Mouse (Mus musculus) olfactory bulb, adult 2 months (tissue): Measurements from ENCODE around the gene Tnks1bp1. TPM values are rescaled to one million over a fixed set of nuclear protein-coding genes. Genes with fewer than 3 reads are reported as not detected.

Source experiments
- H3K27ac ChIP-seq: fragments of 200-500 bp; 2 replicates; pipeline ENCODE4 v1.5.1; 2012; ENCODE audit warnings: low read depth, low read length; ENCODE audit not compliant: insufficient read depth
- H3K4me1 ChIP-seq: fragments of 200-500 bp; 2 replicates; pipeline ENCODE4 v1.6.1; 2012; ENCODE audit warnings: low read length; ENCODE audit not compliant: control insufficient read depth, insufficient read depth
- H3K4me3 ChIP-seq: fragments of 200-500 bp; 2 replicates; pipeline ENCODE4 v1.5.1; 2012; ENCODE audit warnings: mild to moderate bottlenecking, low read depth, low read length, moderate library complexity; ENCODE audit not compliant: insufficient read depth
- CTCF ChIP-seq: fragments of 200-500 bp; IDR thresholded peaks from 2 replicates; pipeline ENCODE4 v1.5.1; 2012; ENCODE audit warnings: low read depth, mild to moderate bottlenecking, low read length, moderate library complexity; ENCODE audit not compliant: insufficient read depth
- POLR2A ChIP-seq: fragments of 200-500 bp; IDR thresholded peaks from 2 replicates; pipeline ENCODE4 v1.6.1; 2012; ENCODE audit warnings: mild to moderate bottlenecking, low read depth, low read length, moderate library complexity; ENCODE audit not compliant: insufficient read depth
- WGBS: fragments of 180-500 bp; shearing (Covaris S2); methylation state at CpG from one replicate; pipeline ENCODE4 v1.1.7; 2018; 5-methylcytosine and 5-hydroxymethylcytosine counted together
- polyA plus RNA-seq: library from polyadenylated mRNA; stranded (reverse); fragments of >200 nt; gene quantifications from 2 replicates; pipeline ENCODE4 v1.2.4, GENCODE M21; 2012; ENCODE audit warnings: low replicate concordance; ENCODE audit not compliant: missing spikeins, insufficient read depth, insufficient read length

Tnks1bp1 gene
- polyA plus RNA-seq, 1 experiment = not detected

- no peak overlapping the region for H3K27ac ChIP-seq
- TF ChIP-seq CTCF = no peak
- TF ChIP-seq POLR2A = no peak
Measured at GRCm38 (mm10) chr2:85098014-85098413, 50.2 kb downstream of the Tnks1bp1 start.

GRCm38 (mm10) chr2:85098824-85099511, 51.1 kb downstream of the Tnks1bp1 start:
- Histone ChIP-seq H3K4me3 (no peak overlapping the region), H3K27ac (no peak overlapping the region), H3K4me1 (no peaks in the 10 kb centered on the region)
- WGBS = 76% methylated on average over 7 of the region's 7 CpGs
- TF ChIP-seq POLR2A = no peak
- no peak for TF ChIP-seq CTCF

More at GRCm38 (mm10) chr2:85098014-85098413, 50.2 kb downstream of the Tnks1bp1 start:
- H3K4me1 ChIP-seq = no peaks in the 10 kb centered on the region
- 97% methylated on average over 2 of the region's 2 CpGs for WGBS
- H3K4me3 ChIP-seq = no peak overlapping the region

- TF ChIP-seq POLR2A (no peak), CTCF (no peak)
- no peak overlapping the region for H3K27ac ChIP-seq
- 84% methylated on average over 8 of the region's 8 CpGs for WGBS
- no peak overlapping the region for H3K4me3 ChIP-seq
- no peaks in the 10 kb centered on the region for H3K4me1 ChIP-seq
Measured at GRCm38 (mm10) chr2:85103201-85103600, 55.4 kb downstream of the Tnks1bp1 start.

GRCm38 (mm10) chr2:85105426-85106013, 57.7 kb downstream of the Tnks1bp1 start:
- Histone ChIP-seq H3K4me1 (peaks cover 1% of the 10 kb centered on the region), H3K27ac (no peak overlapping the region), H3K4me3 (no peak overlapping the region)
- 89% methylated on average over 11 of the region's 11 CpGs for WGBS
- TF ChIP-seq POLR2A (no peak), CTCF (no peak)

- TF ChIP-seq CTCF = no peak
- TF ChIP-seq POLR2A = no peak
- H3K27ac ChIP-seq = no peak overlapping the region
- no peak overlapping the region for H3K4me3 ChIP-seq
- WGBS = 67% methylated on average over 7 of the region's 7 CpGs
- H3K4me1 ChIP-seq = peaks cover 3% of the 10 kb centered on the region
Measured at GRCm38 (mm10) chr2:85106068-85106790, 58.4 kb downstream of the Tnks1bp1 start.

- Histone ChIP-seq H3K4me1 (peaks cover 3% of the 10 kb centered on the region), H3K27ac (no peak overlapping the region), H3K4me3 (no peak overlapping the region)
- no peak for TF ChIP-seq POLR2A
- TF ChIP-seq CTCF = no peak
- 76% methylated on average over 4 of the region's 4 CpGs for WGBS
Measured at GRCm38 (mm10) chr2:85106941-85107340, 59.1 kb downstream of the Tnks1bp1 start.

GRCm38 (mm10) chr2:85110288-85110875, 62.6 kb downstream of the Tnks1bp1 start:
- Histone ChIP-seq H3K27ac (no peak overlapping the region), H3K4me3 (no peak overlapping the region), H3K4me1 (peaks cover 3% of the 10 kb centered on the region)
- TF ChIP-seq CTCF (no peak), POLR2A (no peak)
- 33% methylated on average over 9 of the region's 9 CpGs for WGBS

Other genes starting within 250 kb of the Tnks1bp1 start
- not detected in 2 replicates for gene Ube2l6, start 249.2 kb upstream of the Tnks1bp1 start, polyA plus RNA-seq
- not detected in 2 replicates for gene Smtnl1, start 225.4 kb upstream of the Tnks1bp1 start, polyA plus RNA-seq
- gene Timm10, start 221.0 kb upstream of the Tnks1bp1 start, polyA plus RNA-seq = not detected in 2 replicates
- not detected in 2 replicates for gene Slc43a1, start 209.2 kb upstream of the Tnks1bp1 start, polyA plus RNA-seq
- gene Rtn4rl2, start 161.3 kb upstream of the Tnks1bp1 start, polyA plus RNA-seq = not detected in 2 replicates
- not detected in 2 replicates for gene Slc43a3, start 111.4 kb upstream of the Tnks1bp1 start, polyA plus RNA-seq
- gene Prg2, start 67.6 kb upstream of the Tnks1bp1 start, polyA plus RNA-seq = not detected in 2 replicates
- gene Prg3, start 59.8 kb upstream of the Tnks1bp1 start, polyA plus RNA-seq = not detected in 2 replicates
- not detected in 2 replicates for gene Ssrp1, start 10.8 kb upstream of the Tnks1bp1 start, polyA plus RNA-seq
- gene P2rx3, start 10.6 kb upstream of the Tnks1bp1 start, polyA plus RNA-seq = not detected in 2 replicates
- gene Aplnr, start 88.2 kb downstream of the Tnks1bp1 start, polyA plus RNA-seq = not detected in 2 replicates
- 119 TPM in 1 of 2 replicates, not detected in the other for gene Lrrc55, start 149.2 kb downstream of the Tnks1bp1 start, polyA plus RNA-seq